Mouse (Mus musculus) kidney, embryonic 14.5 days (tissue): ENCODE data around the gene Erlec1. TPM values are rescaled to one million over a fixed set of nuclear protein-coding genes. Genes with fewer than 3 reads are reported as not detected.

Experiments used
- ATAC-seq: fragments of 200-750 bp; cut with Nextera tagmentation; 2 replicates; pipeline ENCODE4 v1.8.0; 2017; ENCODE audit warnings: moderate number of reproducible peaks, mild to moderate bottlenecking, moderate TSS enrichment, moderate library complexity; ENCODE audit not compliant: low FRiP score, low TSS enrichment
- H3K27ac ChIP-seq: fragments of 300-500 bp; sonication (generic); 2 replicates; pipeline ENCODE4 v1.5.1; 2014; ENCODE audit warnings: low read depth, mild to moderate bottlenecking, low read length, moderate library complexity, mixed read lengths
- H3K27me3 ChIP-seq: fragments of 300-500 bp; sonication (generic); 2 replicates; pipeline ENCODE4 v1.6.1; 2014; ENCODE audit warnings: mild to moderate bottlenecking, low read length; ENCODE audit not compliant: control insufficient read depth, insufficient read depth
- H3K36me3 ChIP-seq: fragments of 300-500 bp; sonication (generic); 2 replicates; pipeline ENCODE4 v1.6.1; 2014; ENCODE audit warnings: low read length, mixed read lengths; ENCODE audit not compliant: control insufficient read depth, insufficient read depth
- H3K4me1 ChIP-seq: fragments of 300-500 bp; sonication (generic); 2 replicates; pipeline ENCODE4 v1.6.1; 2014; ENCODE audit warnings: low read length, mixed read lengths; ENCODE audit not compliant: control insufficient read depth, insufficient read depth
- H3K4me2 ChIP-seq: fragments of 300-500 bp; sonication (generic); replicated peaks from 2 replicates; pipeline ENCODE4 v1.6.1; 2014; ENCODE audit warnings: low read depth, mild to moderate bottlenecking, low read length
- H3K4me3 ChIP-seq: fragments of 300-500 bp; sonication (generic); 2 replicates; pipeline ENCODE4 v1.5.1; 2014; ENCODE audit warnings: mild to moderate bottlenecking, low read length
- H3K9ac ChIP-seq: fragments of 300-500 bp; sonication (generic); 2 replicates; pipeline ENCODE4 v1.6.1; 2014; ENCODE audit warnings: low read depth, mild to moderate bottlenecking, low read length, moderate library complexity
- H3K9me3 ChIP-seq: fragments of 300-500 bp; sonication (generic); 2 replicates; pipeline ENCODE4 v1.6.1; 2016; ENCODE audit warnings: low read length; ENCODE audit not compliant: control insufficient read depth
- WGBS: fragments of 180-500 bp; shearing (Covaris S2); extraction: QIAGEN DNeasy Blood & Tissue Kit; methylation state at CpG from one replicate; pipeline ENCODE4 v1.1.7; 2014; 5-methylcytosine and 5-hydroxymethylcytosine counted together
- polyA plus RNA-seq: library from polyadenylated mRNA; unstranded; fragments of >200 nt; fragmentation: Nextera tagmentation; extraction: Ambion mirVana; gene quantifications from 2 replicates; pipeline ENCODE4 v1.2.1, GENCODE M21; 2014

Erlec1 gene
- polyA plus RNA-seq, 1 experiment from 2014 or later: 13.9 TPM

- Histone ChIP-seq H3K4me2 (peak overlapping the region; percentile 63), H3K27me3 (no peaks in the 10 kb centered on the region), H3K4me1 (no peaks in the 10 kb centered on the region), H3K9me3 (no peaks in the 10 kb centered on the region), H3K4me3 (peak overlapping the region; percentile 48), H3K36me3 (no peaks in the 10 kb centered on the region), H3K9ac (no peak overlapping the region), H3K27ac (no peak overlapping the region)
- 63% methylated on average over 2 of the region's 2 CpGs for WGBS
- ATAC-seq: no peak
These were observed 31.1 kb upstream of the Erlec1 start for GRCm38 (mm10) chr11:30985237-30985636.

GRCm38 (mm10) chr11:30953469-30954154, 523 bp downstream of the Erlec1 start:
- H3K27ac ChIP-seq: peak overlapping the region; percentile 84
- peak overlapping the region; percentile 81 for H3K9ac ChIP-seq
- peak overlapping the region; percentile 70 for H3K4me2 ChIP-seq
- H3K27me3 ChIP-seq: no peaks in the 10 kb centered on the region
- peak overlapping the region; percentile 88 for H3K4me3 ChIP-seq
- peaks cover 8% of the 10 kb centered on the region for H3K9me3 ChIP-seq
- WGBS: under 1% methylated on average over 27 of the region's 32 CpGs
- H3K4me1 ChIP-seq: peaks cover 10% of the 10 kb centered on the region; the same call in 1 of the 2 replicates
- ATAC-seq: peak; percentile 87
- peaks cover 31% of the 10 kb centered on the region for H3K36me3 ChIP-seq

GRCm38 (mm10) chr11:30952829-30953228, 1.3 kb downstream of the Erlec1 start:
- no peaks in the 10 kb centered on the region for H3K27me3 ChIP-seq
- ATAC-seq: no peak
- H3K36me3 ChIP-seq: peaks cover 36% of the 10 kb centered on the region
- no peak overlapping the region for H3K27ac ChIP-seq
- H3K9ac ChIP-seq: no peak overlapping the region
- H3K4me3 ChIP-seq: peak overlapping the region; percentile 88
- H3K4me1 ChIP-seq: peaks cover 10% of the 10 kb centered on the region; the same call in 1 of the 2 replicates
- WGBS: 73% methylated on average over 5 of the region's 5 CpGs
- H3K9me3 ChIP-seq: peaks cover 8% of the 10 kb centered on the region
- H3K4me2 ChIP-seq: peak overlapping the region; percentile 70

- Histone ChIP-seq H3K4me1 (no peaks in the 10 kb centered on the region), H3K36me3 (peaks cover 66% of the 10 kb centered on the region), H3K4me2 (no peak overlapping the region), H3K9me3 (no peaks in the 10 kb centered on the region), H3K4me3 (no peak overlapping the region), H3K27ac (no peak overlapping the region), H3K9ac (no peak overlapping the region), H3K27me3 (no peaks in the 10 kb centered on the region)
- no peak for ATAC-seq
- WGBS: 90% methylated on average over 2 of the region's 2 CpGs
These were observed 10.6 kb downstream of the Erlec1 start for GRCm38 (mm10) chr11:30943522-30943921.

GRCm38 (mm10) chr11:30928498-30928897, 25.6 kb downstream of the Erlec1 start:
- no peaks in the 10 kb centered on the region for H3K4me1 ChIP-seq
- no peak overlapping the region for H3K27ac ChIP-seq
- no peak overlapping the region for H3K9ac ChIP-seq
- no peak overlapping the region for H3K4me3 ChIP-seq
- WGBS: 87% methylated on average over 1 of the region's 1 CpGs
- H3K9me3 ChIP-seq: no peaks in the 10 kb centered on the region
- no peak overlapping the region for H3K4me2 ChIP-seq
- no peaks in the 10 kb centered on the region for H3K27me3 ChIP-seq
- H3K36me3 ChIP-seq: peaks cover 32% of the 10 kb centered on the region; the same call in 1 of the 2 replicates
- no peak for ATAC-seq

- H3K9ac ChIP-seq: no peak overlapping the region
- H3K27ac ChIP-seq: no peak overlapping the region
- no peak overlapping the region for H3K4me2 ChIP-seq
- no peaks in the 10 kb centered on the region for H3K9me3 ChIP-seq
- no peaks in the 10 kb centered on the region for H3K27me3 ChIP-seq
- H3K4me1 ChIP-seq: no peaks in the 10 kb centered on the region
- H3K36me3 ChIP-seq: peaks cover 32% of the 10 kb centered on the region; the same call in 1 of the 2 replicates
- H3K4me3 ChIP-seq: no peak overlapping the region
- no peak for ATAC-seq
These were observed 26.1 kb downstream of the Erlec1 start for GRCm38 (mm10) chr11:30928079-30928478.

GRCm38 (mm10) chr11:30923283-30923682, 30.9 kb downstream of the Erlec1 start:
- WGBS: 92% methylated on average over 3 of the region's 3 CpGs
- Histone ChIP-seq H3K9ac (no peak overlapping the region), H3K4me2 (no peak overlapping the region), H3K4me1 (no peaks in the 10 kb centered on the region), H3K4me3 (no peak overlapping the region), H3K27ac (no peak overlapping the region), H3K36me3 (peaks cover 12% of the 10 kb centered on the region; the same call in 1 of the 2 replicates), H3K27me3 (no peaks in the 10 kb centered on the region), H3K9me3 (no peaks in the 10 kb centered on the region)
- no peak for ATAC-seq

- Histone ChIP-seq H3K4me1 (no peaks in the 10 kb centered on the region), H3K27ac (no peak overlapping the region), H3K9me3 (no peaks in the 10 kb centered on the region), H3K9ac (no peak overlapping the region), H3K4me3 (no peak overlapping the region), H3K4me2 (no peak overlapping the region), H3K36me3 (no peaks in the 10 kb centered on the region; the same call in 1 of the 2 replicates), H3K27me3 (no peaks in the 10 kb centered on the region)
- no peak for ATAC-seq
- 74% methylated on average over 1 of the region's 1 CpGs for WGBS
These were observed 33.5 kb downstream of the Erlec1 start for GRCm38 (mm10) chr11:30920641-30921040.

GRCm38 (mm10) chr11:30912311-30912710, 41.8 kb downstream of the Erlec1 start:
- Histone ChIP-seq H3K4me3 (no peak overlapping the region), H3K4me2 (no peak overlapping the region), H3K4me1 (no peaks in the 10 kb centered on the region), H3K9me3 (no peaks in the 10 kb centered on the region), H3K27ac (no peak overlapping the region), H3K9ac (no peak overlapping the region), H3K27me3 (no peaks in the 10 kb centered on the region), H3K36me3 (no peaks in the 10 kb centered on the region)
- ATAC-seq: no peak
- 95% methylated on average over 3 of the region's 3 CpGs for WGBS
